Mouse (Mus musculus): Measurements from ENCODE around the gene Btg1.

Btg1 gene

GRCm38 (mm10) chr10:96616709-96617116 lies at the start of gene Btg1:
Gene Btg1 (plus strand): TSS chr10:96617006.
- peak; percentile 99 for DNase-seq

- no peak for DNase-seq
Observed at GRCm38 (mm10) chr10:96569469-96569868, 47.3 kb upstream of the Btg1 start.

GRCm38 (mm10) chr10:96571176-96571575 lies 45.6 kb upstream of the Btg1 start:
- peak; percentile 11 to 12 for DNase-seq

GRCm38 (mm10) chr10:96574786-96575185 lies 42.0 kb upstream of the Btg1 start:
- no peak for DNase-seq

GRCm38 (mm10) chr10:96575338-96575737 lies 41.5 kb upstream of the Btg1 start:
- no peak for DNase-seq

- no peak for DNase-seq
Observed at GRCm38 (mm10) chr10:96578924-96579323, 37.9 kb upstream of the Btg1 start.

- DNase-seq = no peak
Observed at GRCm38 (mm10) chr10:96579436-96579835, 37.4 kb upstream of the Btg1 start.

GRCm38 (mm10) chr10:96580246-96580645 lies 36.6 kb upstream of the Btg1 start:
- DNase-seq = no peak

- no peak for DNase-seq
Observed at GRCm38 (mm10) chr10:96581232-96581631, 35.6 kb upstream of the Btg1 start.

- no peak for DNase-seq
Observed at GRCm38 (mm10) chr10:96586191-96586880, 30.5 kb upstream of the Btg1 start.

GRCm38 (mm10) chr10:96586881-96587217 lies 30.0 kb upstream of the Btg1 start:
- DNase-seq = no peak

- no peak for DNase-seq
Observed at GRCm38 (mm10) chr10:96588233-96588632, 28.6 kb upstream of the Btg1 start.

- DNase-seq = no peak
Observed at GRCm38 (mm10) chr10:96589781-96590180, 27.0 kb upstream of the Btg1 start.

GRCm38 (mm10) chr10:96592089-96592488 lies 24.7 kb upstream of the Btg1 start:
- DNase-seq = no peak

GRCm38 (mm10) chr10:96595435-96596132 lies 21.2 kb upstream of the Btg1 start:
- DNase-seq = no peak

GRCm38 (mm10) chr10:96596411-96596810 lies 20.4 kb upstream of the Btg1 start:
- DNase-seq = no peak

GRCm38 (mm10) chr10:96599641-96600040 lies 17.2 kb upstream of the Btg1 start:
- no peak for DNase-seq

GRCm38 (mm10) chr10:96601670-96602069 lies 15.1 kb upstream of the Btg1 start:
- no peak for DNase-seq

- DNase-seq = no peak
Observed at GRCm38 (mm10) chr10:96602339-96602738, 14.5 kb upstream of the Btg1 start.

GRCm38 (mm10) chr10:96605168-96605567 lies 11.6 kb upstream of the Btg1 start:
- no peak for DNase-seq

GRCm38 (mm10) chr10:96605856-96606255 lies 10.9 kb upstream of the Btg1 start:
- no peak for DNase-seq

GRCm38 (mm10) chr10:96607617-96608185 lies 9.1 kb upstream of the Btg1 start:
- no peak for DNase-seq

- DNase-seq = no peak
Observed at GRCm38 (mm10) chr10:96609356-96610345, 7.2 kb upstream of the Btg1 start.
